Mouse (Mus musculus) myocyte (in vitro differentiated cells): ENCODE data around the gene Dbx2.

Experiments
- MAX ChIP-seq: IDR thresholded peaks from one replicate; pipeline ENCODE4 v1.6.1; 2011; ENCODE audit warnings: low read depth, mild to moderate bottlenecking, control low read depth
- POLR2A ChIP-seq: IDR thresholded peaks from one replicate; pipeline ENCODE4 v1.6.1; 2011; ENCODE audit warnings: low read depth, mild to moderate bottlenecking, control low read depth, moderate library complexity; ENCODE audit not compliant: insufficient read length

DNA sequence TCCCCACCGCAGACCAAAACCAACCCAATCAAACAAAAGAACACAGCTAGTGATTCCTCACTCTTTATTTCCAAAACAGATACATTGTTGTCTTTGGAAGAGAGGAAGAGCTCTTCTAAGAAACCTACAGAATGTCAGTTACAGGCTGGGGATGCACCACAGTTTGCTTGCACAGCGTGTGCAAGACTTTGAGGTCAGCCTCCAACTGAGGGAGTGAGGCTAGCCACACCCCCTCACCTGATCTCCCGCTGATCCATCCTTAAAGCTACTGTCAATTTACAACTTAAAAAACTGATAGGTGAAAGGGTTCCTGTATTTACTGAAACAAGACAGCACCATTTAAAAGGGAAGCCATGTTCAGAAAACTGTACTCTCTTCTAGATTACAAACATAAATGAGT is 3.9 kb downstream of the Dbx2 start:
- TF ChIP-seq MAX (no peak), POLR2A (no peak)
